Mouse (Mus musculus): ENCODE results near the gene D10Jhu81e. TPM values are rescaled to one million over a fixed set of nuclear protein-coding genes. Genes with fewer than 3 reads are reported as not detected.

D10Jhu81e gene
- polyA plus RNA-seq, 2 experiments, result 11.7 to 39.1 TPM

DNA sequence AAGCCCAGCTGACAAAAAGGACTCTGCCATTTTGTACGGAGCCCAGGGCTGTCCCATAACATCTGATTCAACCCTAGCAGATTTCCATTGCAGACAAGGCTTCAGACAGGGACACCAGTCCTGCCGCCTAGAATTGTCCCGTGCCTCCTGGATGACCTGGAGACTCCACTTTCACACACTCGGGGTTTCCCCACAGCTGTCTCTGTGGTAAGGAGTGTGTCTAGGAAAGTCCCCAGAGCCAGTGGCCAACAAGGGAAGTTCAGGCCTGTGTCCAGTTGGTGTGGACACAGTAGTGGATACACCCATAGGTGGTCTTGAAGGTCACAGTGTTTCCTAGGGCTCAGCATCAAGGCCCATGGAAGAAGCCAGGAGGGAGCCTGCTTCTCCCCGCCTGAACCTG is 33.6 kb downstream of the D10Jhu81e start:
- Histone ChIP-seq H3K27ac (no peak overlapping the region), H3K9ac (replicated peaks) (no peak overlapping the region), H3K36me3 (replicated peaks; ENCODE audit: control insufficient read depth, insufficient read depth, low read depth) (no peaks in the 10 kb centered on the region), H3K9me3 (ENCODE audit: control insufficient read depth, low read length) (no peaks in the 10 kb centered on the region), H3K4me2 (ENCODE audit: low read depth) (no peak overlapping the region), H3K4me3 (ENCODE audit: insufficient read depth in 1 of 2, low read depth in 2 of 2, low read length in 2 of 2) (no peak overlapping the region), H3K4me1 (replicated peaks; ENCODE audit: control insufficient read depth in 2 of 2, insufficient read depth in 2 of 2, low read length in 1 of 2) (peaks cover 2 to 18% of the 10 kb centered on the region in 2 experiments; a peak in 3 of 4 replicates), H3K27me3 (ENCODE audit: control insufficient read depth, insufficient read depth, low read length) (no peaks in the 10 kb centered on the region)
- no peak for ATAC-seq (ENCODE audit: insufficient read depth)
- 53% methylated on average over 5 of the region's 5 CpGs for WGBS (ENCODE audit: insufficient replicate concordance)
- no peak for DNase-seq (ENCODE audit: low read depth in 3 of 3, low spot score in 3 of 3)
- TF ChIP-seq EP300 (IDR thresholded peaks at IDR 0.05; ENCODE audit: low read depth), result no peak

DNA sequence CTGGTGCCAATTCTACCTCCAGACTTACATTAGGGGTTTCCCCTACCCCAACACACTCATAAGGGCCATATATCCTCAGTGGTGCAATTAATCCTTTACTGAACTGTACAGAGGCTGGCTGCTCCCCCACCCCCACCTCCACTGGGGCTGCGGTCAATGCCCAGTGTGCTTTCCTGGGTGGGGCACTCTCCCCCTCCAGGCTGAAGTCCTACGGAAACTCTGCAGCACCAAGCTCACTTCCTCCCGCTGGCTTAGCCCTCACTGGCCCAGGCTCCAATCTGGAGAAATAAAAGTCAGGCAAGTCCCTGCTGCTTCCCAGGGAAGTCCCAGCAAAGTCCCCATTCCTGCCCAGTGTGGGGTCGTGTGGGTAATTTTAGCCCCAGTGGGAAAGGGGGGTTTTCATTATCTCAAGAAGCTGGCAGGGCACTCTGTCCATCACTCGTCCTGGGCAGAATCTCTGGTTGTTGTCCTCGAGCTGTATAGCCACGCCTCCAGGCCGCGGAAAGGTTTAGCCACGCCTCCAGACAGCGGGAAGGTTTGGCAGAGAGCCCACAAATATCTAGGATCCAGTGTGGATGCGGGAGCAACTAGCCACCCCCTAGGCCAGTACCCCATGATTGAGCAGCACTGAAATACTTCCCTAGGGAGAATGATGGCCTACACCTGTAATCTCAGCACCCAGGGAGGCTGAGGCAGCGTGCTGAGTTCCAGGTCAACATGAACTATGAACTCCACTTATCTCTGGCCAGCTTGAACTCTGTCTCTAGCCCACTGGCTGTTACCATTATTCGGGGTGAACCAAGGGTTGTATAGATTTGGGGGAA is 34.4 kb downstream of the D10Jhu81e start:
- 9% methylated on average over 14 of the region's 14 CpGs for WGBS (ENCODE audit: insufficient replicate concordance)
- no peak for DNase-seq (ENCODE audit: low read depth in 3 of 3, low spot score in 3 of 3)
- H3K4me3 ChIP-seq (ENCODE audit: insufficient read depth in 1 of 2, low read depth in 2 of 2, low read length in 2 of 2), result no peak overlapping the region
- H3K4me2 ChIP-seq (ENCODE audit: low read depth), result peak overlapping the region; percentile 31; the same call in 1 of the 2 replicates
- no peaks in the 10 kb centered on the region for H3K27me3 ChIP-seq (ENCODE audit: control insufficient read depth, insufficient read depth, low read length)
- peak; percentile 55 for ATAC-seq (ENCODE audit: insufficient read depth)
- no peaks in the 10 kb centered on the region for H3K9me3 ChIP-seq (ENCODE audit: control insufficient read depth, low read length)
- H3K4me1 ChIP-seq (replicated peaks; ENCODE audit: control insufficient read depth in 2 of 2, insufficient read depth in 2 of 2, low read length in 1 of 2), result peaks cover 2 to 18% of the 10 kb centered on the region in 2 experiments; a peak in 3 of 4 replicates
- no peak overlapping the region for H3K9ac ChIP-seq (replicated peaks)
- no peaks in the 10 kb centered on the region for H3K36me3 ChIP-seq (replicated peaks; ENCODE audit: control insufficient read depth, insufficient read depth, low read depth)
- TF ChIP-seq CTCF (IDR thresholded peaks at IDR 0.05; ENCODE audit: low read depth), result no peak
- no peak for TF ChIP-seq EP300 (IDR thresholded peaks at IDR 0.05; ENCODE audit: low read depth)
- no peak overlapping the region for H3K27ac ChIP-seq

DNA sequence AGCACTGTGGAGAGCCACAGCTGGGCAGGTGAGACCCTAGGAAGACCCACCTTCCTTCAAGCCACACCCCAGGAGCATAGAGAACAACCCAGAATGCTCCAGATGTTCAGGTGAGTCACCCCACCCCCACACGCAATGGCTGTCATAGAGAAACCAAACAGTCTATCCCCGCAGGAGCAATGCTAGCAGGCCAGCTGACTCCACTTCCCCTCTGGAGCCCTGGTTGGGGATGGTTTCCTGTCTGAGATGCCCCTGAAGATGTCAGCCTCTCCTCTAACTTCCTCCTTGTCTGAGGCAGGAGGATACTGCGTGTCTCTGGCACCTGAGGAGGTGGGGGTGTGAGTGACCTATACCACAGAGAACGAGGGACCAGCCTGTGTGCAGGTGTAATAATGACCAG is 35.2 kb downstream of the D10Jhu81e start:
- no peak overlapping the region for H3K27ac ChIP-seq
- H3K9ac ChIP-seq (replicated peaks), result no peak overlapping the region

DNA sequence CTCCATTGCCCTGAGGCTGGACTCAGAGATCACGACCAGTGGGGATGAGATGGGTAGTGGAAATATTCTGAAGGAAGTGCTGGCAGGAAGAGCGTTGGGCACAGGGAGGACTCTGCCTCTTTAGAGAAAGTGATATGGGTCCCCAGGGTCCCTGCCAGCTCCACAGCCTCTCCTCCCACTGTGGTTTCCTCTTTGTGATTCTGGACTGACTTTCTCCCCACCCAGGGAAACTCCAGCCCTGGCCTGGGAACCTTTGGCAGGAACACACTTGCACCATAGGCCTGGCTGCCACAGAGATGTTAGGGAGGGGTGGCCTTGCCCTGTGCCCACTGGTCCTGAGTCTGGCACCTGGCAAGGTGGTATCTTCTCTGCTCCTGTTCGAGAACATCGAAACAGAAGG is 39.6 kb downstream of the D10Jhu81e start:
- TF ChIP-seq CTCF (IDR thresholded peaks at IDR 0.05; ENCODE audit: low read depth) (no peak), EP300 (IDR thresholded peaks at IDR 0.05; ENCODE audit: low read depth) (no peak)
- ATAC-seq (ENCODE audit: insufficient read depth), result no peak

More for the DNA sequence above, 35.2 kb downstream of the D10Jhu81e start:
- Histone ChIP-seq H3K27me3 (ENCODE audit: control insufficient read depth, insufficient read depth, low read length) (no peaks in the 10 kb centered on the region), H3K9me3 (ENCODE audit: control insufficient read depth, low read length) (no peaks in the 10 kb centered on the region), H3K4me2 (ENCODE audit: low read depth) (no peak overlapping the region), H3K4me3 (ENCODE audit: insufficient read depth in 1 of 2, low read depth in 2 of 2, low read length in 2 of 2) (no peak overlapping the region), H3K36me3 (replicated peaks; ENCODE audit: control insufficient read depth, insufficient read depth, low read depth) (no peaks in the 10 kb centered on the region), H3K4me1 (replicated peaks; ENCODE audit: control insufficient read depth in 2 of 2, insufficient read depth in 2 of 2, low read length in 1 of 2) (peaks cover 2 to 18% of the 10 kb centered on the region in 2 experiments; a peak in 3 of 4 replicates)
- TF ChIP-seq EP300 (IDR thresholded peaks at IDR 0.05; ENCODE audit: low read depth), result no peak
- TF ChIP-seq CTCF (IDR thresholded peaks at IDR 0.05; ENCODE audit: low read depth), result no peak
- WGBS (ENCODE audit: insufficient replicate concordance), result 10% methylated on average over 4 of the region's 4 CpGs
- ATAC-seq (ENCODE audit: insufficient read depth), result no peak
- no peak for DNase-seq (ENCODE audit: low read depth in 3 of 3, low spot score in 3 of 3)

DNA sequence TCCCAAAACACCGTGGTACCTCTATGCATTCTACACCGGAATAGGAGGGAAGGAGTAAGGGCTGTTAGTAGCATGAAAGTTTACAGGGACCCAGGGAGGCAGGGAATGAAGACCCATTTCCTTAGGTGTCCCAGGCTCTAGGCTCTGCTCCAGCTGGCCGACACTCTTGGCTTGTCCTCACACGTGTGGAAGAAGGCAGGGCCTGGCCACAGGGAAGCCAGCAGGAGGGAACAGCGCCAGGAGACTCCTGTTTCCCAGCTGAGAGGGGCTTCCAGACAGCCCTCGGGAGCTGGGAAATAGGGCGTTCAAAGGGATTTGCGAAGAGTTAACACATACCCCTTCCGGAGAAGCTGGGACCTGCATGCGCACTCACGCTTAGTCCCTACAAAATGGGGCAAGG is 40.2 kb downstream of the D10Jhu81e start:
- no peak overlapping the region for H3K4me3 ChIP-seq (ENCODE audit: insufficient read depth in 1 of 2, low read depth in 2 of 2, low read length in 2 of 2)
- H3K27me3 ChIP-seq (ENCODE audit: control insufficient read depth, insufficient read depth, low read length), result no peaks in the 10 kb centered on the region
- ATAC-seq (ENCODE audit: insufficient read depth) (no peak), DNase-seq (ENCODE audit: low read depth in 3 of 3, low spot score in 3 of 3) (no peak)
- no peaks in the 10 kb centered on the region for H3K9me3 ChIP-seq (ENCODE audit: control insufficient read depth, low read length)
- H3K27ac ChIP-seq, result no peak overlapping the region
- TF ChIP-seq EP300 (IDR thresholded peaks at IDR 0.05; ENCODE audit: low read depth), result no peak
- TF ChIP-seq CTCF (IDR thresholded peaks at IDR 0.05; ENCODE audit: low read depth), result no peak
- no peak overlapping the region for H3K9ac ChIP-seq (replicated peaks)
- H3K4me1 ChIP-seq (replicated peaks; ENCODE audit: control insufficient read depth in 2 of 2, insufficient read depth in 2 of 2, low read length in 1 of 2), result peaks cover 2 to 6% of the 10 kb centered on the region in 2 experiments; a peak in 3 of 4 replicates
- 57% methylated on average over 11 of the region's 11 CpGs for WGBS (ENCODE audit: insufficient replicate concordance)
- H3K4me2 ChIP-seq (ENCODE audit: low read depth), result no peak overlapping the region
- H3K36me3 ChIP-seq (replicated peaks; ENCODE audit: control insufficient read depth, insufficient read depth, low read depth), result no peaks in the 10 kb centered on the region

More for the DNA sequence above, 39.6 kb downstream of the D10Jhu81e start:
- H3K4me3 ChIP-seq (ENCODE audit: insufficient read depth in 1 of 2, low read depth in 2 of 2, low read length in 2 of 2), result no peak overlapping the region
- no peak for DNase-seq (ENCODE audit: low read depth in 3 of 3, low spot score in 3 of 3)
- H3K4me1 ChIP-seq (replicated peaks; ENCODE audit: control insufficient read depth in 2 of 2, insufficient read depth in 2 of 2, low read length in 1 of 2), result peaks cover 2 to 8% of the 10 kb centered on the region in 2 experiments; a peak in 3 of 4 replicates
- H3K27me3 ChIP-seq (ENCODE audit: control insufficient read depth, insufficient read depth, low read length), result no peaks in the 10 kb centered on the region
- no peaks in the 10 kb centered on the region for H3K9me3 ChIP-seq (ENCODE audit: control insufficient read depth, low read length)
- H3K36me3 ChIP-seq (replicated peaks; ENCODE audit: control insufficient read depth, insufficient read depth, low read depth), result no peaks in the 10 kb centered on the region
- no peak overlapping the region for H3K27ac ChIP-seq
- H3K9ac ChIP-seq (replicated peaks), result no peak overlapping the region
- WGBS (ENCODE audit: insufficient replicate concordance), result 48% methylated on average over 4 of the region's 4 CpGs
- no peak overlapping the region for H3K4me2 ChIP-seq (ENCODE audit: low read depth)
